Mouse (Mus musculus) fat pad, adult 2 months (tissue): ENCODE data around the gene Tub.

Experiments used
- DNase-seq: peaks from one replicate; pipeline ENCODE4 v3.0.0-alpha.2; 2011; ENCODE audit warnings: low read depth, low spot score; ENCODE audit errors: extremely low read depth

The Tub gene

DNA sequence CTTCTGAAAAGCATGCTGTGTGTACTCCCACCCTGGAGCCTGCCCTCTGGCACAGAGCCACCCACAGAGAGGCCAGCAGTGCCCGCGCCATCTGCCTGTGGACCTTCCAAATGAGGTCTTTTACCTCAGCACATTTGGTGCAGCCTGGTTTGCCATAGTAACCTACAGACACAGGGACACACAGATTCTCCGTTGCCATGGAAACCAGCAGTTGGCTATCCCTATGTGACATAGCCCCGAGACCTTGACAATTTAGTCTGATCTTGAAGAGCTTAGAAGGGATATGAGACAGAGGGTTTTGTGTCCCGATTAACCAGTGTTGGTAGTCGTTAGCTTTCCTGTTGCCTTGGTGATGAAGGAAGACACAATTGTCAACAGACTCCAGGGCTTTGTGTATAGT is 22.1 kb downstream of the Tub start:
- DNase-seq, result no peak

DNA sequence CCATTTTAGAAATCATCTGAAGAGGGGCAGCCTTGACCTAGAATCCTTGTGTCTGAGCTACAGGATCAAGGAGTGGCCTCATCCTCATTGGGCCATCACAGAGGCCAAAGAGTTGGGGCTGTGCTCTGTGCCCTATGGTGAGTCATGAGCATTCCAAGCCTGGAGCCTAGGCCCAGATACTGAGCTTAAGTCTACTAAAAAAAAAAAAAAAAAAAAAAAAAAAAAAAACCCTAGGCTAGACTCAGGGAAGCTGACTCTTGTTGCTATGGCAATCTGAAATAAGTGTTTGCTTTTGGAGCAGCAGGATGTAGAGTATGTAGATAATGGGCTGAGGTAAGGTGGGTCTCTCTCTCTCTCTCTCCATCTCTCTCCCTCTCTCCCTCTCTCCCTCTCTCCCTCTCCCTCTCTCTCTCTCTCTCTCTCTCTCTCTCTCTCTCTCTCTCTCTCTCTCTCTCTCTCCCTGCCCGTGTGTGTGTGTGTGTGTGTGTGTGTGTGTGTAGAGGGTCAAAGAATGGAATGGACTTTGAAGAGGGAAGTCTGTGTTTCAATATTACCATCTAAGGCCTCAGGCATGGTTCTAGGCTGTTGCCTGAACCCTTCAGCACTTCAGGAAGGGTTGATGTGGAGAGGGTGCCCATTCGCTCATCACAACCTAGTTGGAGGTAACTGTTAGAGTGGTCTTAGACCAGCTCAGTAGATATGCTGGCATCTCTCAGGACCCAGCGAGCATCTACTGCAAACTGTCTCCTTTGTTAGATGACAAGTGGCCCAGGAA is 36.0 kb downstream of the Tub start:
- no peak for DNase-seq

- DNase-seq, result no peak
Measured at GRCm38 (mm10) chr7:108991207-108991606, 41.1 kb downstream of the Tub start.

GRCm38 (mm10) chr7:108993230-108993629 is 43.1 kb downstream of the Tub start:
- DNase-seq, result no peak

DNA sequence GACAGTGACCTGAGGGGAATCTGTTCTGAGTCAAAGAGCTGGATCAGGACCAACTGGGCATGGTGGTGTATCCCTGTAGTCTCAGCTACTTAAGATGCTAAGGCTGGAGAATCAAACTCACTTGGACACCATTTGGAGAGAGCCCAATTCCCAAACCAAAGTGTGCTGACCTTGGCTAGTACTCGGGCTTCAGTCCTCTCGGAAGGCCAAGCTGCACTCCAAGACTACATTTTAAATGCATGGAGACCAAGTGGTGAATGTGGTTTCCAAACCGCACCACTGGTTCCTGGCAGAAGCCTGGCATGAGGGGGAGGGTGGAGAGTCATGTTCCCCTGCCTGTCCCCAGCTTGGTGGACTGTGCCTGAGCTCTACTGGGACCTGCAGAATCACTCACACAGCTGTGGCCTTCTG is 43.7 kb downstream of the Tub start:
- DNase-seq, result no peak

DNA sequence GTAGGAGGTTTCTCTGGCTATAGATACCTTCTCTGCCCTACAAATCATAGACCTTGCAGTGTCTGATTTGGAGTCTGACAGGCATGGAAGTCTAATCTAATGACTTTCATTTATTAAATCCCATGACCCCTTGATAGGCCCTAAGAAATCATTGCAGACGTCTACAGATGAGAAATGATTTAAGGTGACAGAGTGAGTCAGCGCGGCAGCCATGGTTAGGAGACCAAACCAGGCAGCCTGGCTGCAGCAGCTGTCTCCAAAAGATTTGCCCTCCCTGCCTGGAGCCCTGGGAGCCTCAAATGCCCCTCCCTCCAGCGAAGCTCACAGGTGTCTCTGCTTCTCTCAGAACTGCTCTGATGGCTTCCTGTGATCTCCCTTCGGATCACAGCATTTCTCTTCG is 46.0 kb downstream of the Tub start:
- DNase-seq, result no peak

GRCm38 (mm10) chr7:109000315-109000954 is 50.3 kb downstream of the Tub start:
- no peak for DNase-seq

GRCm38 (mm10) chr7:109001971-109002370 is 51.8 kb downstream of the Tub start:
- no peak for DNase-seq

DNA sequence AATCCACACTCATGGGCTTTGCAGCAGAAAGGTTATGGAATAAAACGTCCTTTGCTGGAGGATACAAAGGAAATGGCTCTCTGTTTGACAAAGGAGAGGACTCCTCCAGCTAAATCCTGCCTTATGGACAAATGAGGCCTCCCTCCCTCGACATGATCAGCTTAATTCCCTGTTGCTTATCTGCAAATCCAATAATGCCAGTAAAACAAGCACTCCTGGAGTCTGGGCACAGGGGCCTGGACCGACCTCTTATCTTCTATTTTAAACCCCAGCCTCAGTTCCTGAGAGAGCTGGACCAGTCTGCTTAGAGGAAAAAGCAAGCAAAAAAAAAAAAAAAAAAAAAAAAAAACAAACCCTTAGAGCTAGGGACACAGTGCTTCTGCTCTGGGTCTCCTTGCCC is 53.5 kb downstream of the Tub start:
- no peak for DNase-seq

DNA sequence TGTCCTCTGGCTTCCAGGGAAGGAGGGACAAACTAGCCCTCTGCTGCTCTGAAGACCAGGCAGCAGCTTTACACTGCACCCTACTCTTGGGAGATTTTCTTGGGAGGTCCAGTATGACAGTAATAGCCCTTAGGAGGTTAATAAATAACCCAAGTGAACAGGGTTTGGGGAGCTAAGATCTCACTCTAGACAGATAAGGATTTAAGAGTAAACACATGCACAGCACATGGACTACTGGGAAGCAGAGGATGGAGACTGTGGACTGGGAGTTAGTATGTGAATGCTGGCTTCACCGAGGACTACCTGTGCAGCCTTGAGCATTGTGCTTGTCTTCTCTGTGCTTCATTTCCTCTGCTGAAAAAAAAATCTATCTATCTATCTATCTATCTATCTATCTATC is 59.1 kb downstream of the Tub start:
- DNase-seq, result no peak

- DNase-seq, result no peak
Measured at GRCm38 (mm10) chr7:109010720-109011595, 60.8 kb downstream of the Tub start.

GRCm38 (mm10) chr7:109011596-109012180 is 61.5 kb downstream of the Tub start:
- no peak for DNase-seq

- DNase-seq, result no peak
Measured at GRCm38 (mm10) chr7:109012575-109012974, 62.4 kb downstream of the Tub start.

DNA sequence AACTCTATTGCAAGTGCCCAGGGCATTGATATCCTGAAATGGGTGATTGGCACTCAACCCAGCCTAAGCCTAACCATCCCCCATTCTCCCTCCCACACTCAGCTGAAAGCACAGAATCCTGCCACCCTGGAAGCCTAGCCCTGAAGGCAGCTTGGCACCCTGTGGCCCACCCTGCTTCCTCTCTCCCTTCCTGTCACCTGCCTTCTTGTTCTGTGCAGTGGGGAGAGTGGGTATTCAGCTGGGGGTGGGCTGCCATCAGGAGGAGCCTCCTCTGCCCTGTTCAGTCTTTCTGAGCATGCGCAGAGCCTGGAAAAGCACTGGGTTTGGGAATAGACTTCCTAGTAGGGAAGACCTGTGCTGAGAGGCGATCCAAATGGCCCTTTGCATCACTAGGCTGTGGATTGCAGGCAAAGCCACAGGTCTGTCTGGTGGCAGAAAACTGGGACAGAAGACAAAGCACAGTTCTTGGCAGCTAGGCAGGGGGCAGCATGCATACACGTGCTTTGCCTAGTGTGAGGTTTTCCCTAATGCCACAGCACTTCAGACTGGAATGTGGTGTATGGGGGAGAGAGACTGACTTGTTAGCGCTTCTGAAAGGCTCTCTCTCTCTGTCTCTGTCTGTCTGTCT is 63.0 kb downstream of the Tub start:
- no peak for DNase-seq

DNA sequence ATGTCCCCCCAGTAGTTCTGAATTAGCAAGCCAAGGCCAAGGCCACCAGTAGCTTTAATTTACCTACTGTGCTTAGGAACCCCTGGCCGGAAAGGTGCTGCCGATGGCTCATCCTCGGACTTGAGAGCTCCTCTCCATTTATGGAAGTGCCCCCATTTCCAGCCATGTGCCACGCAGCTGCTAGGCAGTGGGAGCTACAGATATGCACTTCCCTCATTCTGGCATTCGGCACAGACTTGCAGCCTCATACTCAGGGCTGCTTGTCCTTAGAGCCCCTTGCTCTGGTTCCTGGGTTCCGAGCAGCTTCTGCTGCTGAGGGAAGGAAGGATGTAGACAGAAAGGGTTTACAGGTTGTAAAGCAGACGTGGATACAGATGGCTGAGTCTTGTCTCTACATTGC is 64.7 kb downstream of the Tub start:
- DNase-seq, result no peak

GRCm38 (mm10) chr7:109016378-109016923 is 66.3 kb downstream of the Tub start:
- DNase-seq, result no peak

- DNase-seq, result no peak
Measured at GRCm38 (mm10) chr7:109019243-109019642, 69.1 kb downstream of the Tub start.

DNA sequence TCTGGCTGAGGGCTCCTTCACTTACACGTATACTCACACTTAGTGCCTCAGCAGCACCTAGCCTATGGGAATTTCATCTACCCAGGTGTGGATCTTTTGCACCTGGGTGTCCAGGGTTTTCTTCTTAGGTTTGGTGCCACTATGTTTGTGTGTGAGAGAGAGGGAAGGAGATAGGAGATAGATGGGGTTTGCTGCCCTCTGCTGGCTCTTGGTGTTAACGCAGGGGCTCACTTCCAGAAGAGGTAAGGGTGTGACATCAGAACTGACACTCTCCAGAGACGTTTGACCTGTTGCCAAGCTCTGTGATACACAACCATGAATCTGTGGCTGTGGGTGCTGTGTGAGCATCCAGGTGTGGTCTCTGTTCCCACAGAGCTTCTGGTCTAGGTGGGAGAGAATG is 71.3 kb downstream of the Tub start:
- no peak for DNase-seq

DNA sequence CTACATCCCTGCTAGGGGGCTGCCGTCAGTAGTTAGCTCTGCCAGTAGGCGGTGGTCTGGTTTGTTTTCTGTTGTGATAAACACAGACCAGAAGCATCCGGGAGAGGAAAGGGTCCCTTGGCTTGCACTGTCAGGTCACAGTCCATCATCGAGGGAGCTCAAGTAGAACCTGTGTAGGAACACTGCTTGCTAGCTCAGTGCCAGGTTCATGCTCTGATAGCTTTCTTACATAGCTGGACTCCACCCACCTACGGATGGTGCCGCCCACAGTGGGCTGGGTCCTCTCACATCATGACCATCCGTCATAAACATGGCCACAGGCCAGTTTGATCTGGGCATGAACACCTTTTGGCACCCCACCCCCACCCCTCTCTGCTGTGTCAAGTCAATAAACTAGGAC is 75.6 kb downstream of the Tub start:
- DNase-seq, result no peak

DNA sequence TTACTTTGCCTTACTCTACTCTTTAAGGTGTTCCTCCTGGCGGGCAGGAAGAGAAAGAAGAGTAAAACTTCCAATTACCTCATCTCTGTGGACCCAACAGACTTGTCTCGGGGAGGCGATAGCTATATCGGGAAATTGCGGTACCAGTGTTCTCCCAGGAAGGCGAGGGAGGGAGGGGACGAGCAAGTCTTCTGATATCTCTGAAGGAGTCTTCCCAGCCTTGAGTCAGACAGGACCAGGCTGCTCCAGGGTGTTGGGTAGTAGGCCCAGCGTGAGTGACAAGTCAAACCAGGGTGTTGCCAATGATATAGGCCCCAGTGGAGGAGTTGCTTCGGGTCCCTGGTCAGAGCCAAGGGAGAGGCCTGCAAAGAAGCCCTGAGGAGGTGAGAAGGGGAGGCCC is 76.8 kb downstream of the Tub start:
- no peak for DNase-seq

DNA sequence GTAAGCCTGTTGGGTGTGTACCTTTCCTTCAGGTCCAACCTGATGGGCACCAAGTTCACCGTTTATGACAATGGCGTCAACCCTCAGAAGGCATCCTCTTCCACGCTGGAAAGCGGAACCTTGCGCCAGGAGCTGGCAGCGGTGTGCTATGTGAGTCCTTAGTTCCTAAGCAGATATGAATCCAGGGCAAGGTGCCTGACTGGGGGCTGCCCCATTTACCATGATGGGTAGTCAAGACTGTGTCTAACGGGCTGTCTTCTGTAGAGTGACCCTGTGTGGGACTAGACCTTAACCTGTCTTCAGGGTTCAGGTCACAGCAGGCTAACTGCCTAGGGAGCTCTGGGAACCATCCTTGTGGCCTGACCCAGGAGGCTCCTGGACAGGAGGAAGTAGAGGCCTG is 77.6 kb downstream of the Tub start:
- DNase-seq, result no peak
